In genomic region chr9:49528026-49528425, GRCm38 (mm10) we compare ENCODE assay signal across 20 mouse cellular contexts. TPM values are rescaled to one million over a fixed set of nuclear protein-coding genes. Genes with fewer than 3 reads are reported as not detected.
DNase-seq lines count a peak whose midpoint lies in the region; ATAC-seq lines count a peak whose summit lies in the region.
"Had no signal": no experiment of that assay in that cellular context is flagged by ENCODE, and none has a peak within 500 bp of the region (broad histone marks: within the 10 kb centered on the region; RNA-seq: fewer than 3 reads in every experiment).

No protein-coding gene starts in this region.

- no peak for ATAC-seq in midbrain, embryonic 16.5 days
- no peak for ATAC-seq in midbrain, embryonic 13.5 days
- ATAC-seq: activated CD4-positive, CD25-positive, alpha-beta regulatory T cell, adult 4 months; forebrain, embryonic 16.5 days had no signal

- no peaks in the 10 kb centered on the region for H3K27me3 ChIP-seq in midbrain, embryonic 16.5 days (ENCODE audit: control insufficient read depth, insufficient read depth, low read depth, low read length)
- no peaks in the 10 kb centered on the region for H3K27me3 ChIP-seq in midbrain, embryonic 13.5 days
- H3K27me3 ChIP-seq: forebrain, embryonic 13.5 days; hindbrain, embryonic 12.5 days had no signal

- peaks cover 12% of the 10 kb centered on the region; the same call in 1 of the 2 replicates for H3K4me1 ChIP-seq in midbrain, embryonic 16.5 days (ENCODE audit: control insufficient read depth, insufficient read depth, low read length)
- H3K4me1 ChIP-seq in midbrain, embryonic 13.5 days (replicated peaks): peaks cover 25% of the 10 kb centered on the region

- peaks cover 13% of the 10 kb centered on the region for H3K36me3 ChIP-seq in midbrain, embryonic 16.5 days (ENCODE audit: control insufficient read depth, insufficient read depth, low read length)
- peaks cover 33% of the 10 kb centered on the region for H3K36me3 ChIP-seq in midbrain, embryonic 13.5 days
- H3K36me3 ChIP-seq: forebrain, embryonic 10.5 days had no signal

- no peak overlapping the region for H3K4me2 ChIP-seq in midbrain, embryonic 16.5 days (ENCODE audit: low read length)
- no peak overlapping the region for H3K4me2 ChIP-seq in midbrain, embryonic 13.5 days (replicated peaks)
- H3K4me2 ChIP-seq: forebrain, embryonic 13.5 days; heart, embryonic 11.5 days; hindbrain, embryonic 12.5 days had no signal

- H3K27ac ChIP-seq in midbrain, embryonic 16.5 days (ENCODE audit: low read length): 0 out of 2 replicates have a peak overlapping the region, but pooled peaks have one; percentile 5
- H3K27ac ChIP-seq in midbrain, embryonic 13.5 days: no peak overlapping the region
- H3K27ac ChIP-seq: forebrain, embryonic 13.5 days; heart, adult 2 months had no signal

- 31% methylated on average over 5 of the region's 5 CpGs for WGBS in midbrain, embryonic 16.5 days
- whole genome bisulfite sequencing in midbrain, embryonic 13.5 days: 36% methylated on average over 5 of the region's 5 CpGs

- DNase-seq in retina, adult 2 months (ENCODE audit: low read depth, low spot score): peak; percentile 51
- no peak for DNase-seq in retina, embryonic 14.5 days (ENCODE audit: low spot score)
- peak; percentile 33 for DNase-seq in retina, postnatal 7 days (ENCODE audit: low read depth, low spot score)
- DNase-seq in B cell, adult 2 months: no peak
- DNase-seq: adrenal gland, adult 8-10 months; adrenal gland, postnatal 25 days; cerebellum, adult 18-20 months; cerebellum, adult 9-10 months; cerebellum, postnatal 14 days; gastrocnemius, postnatal 10 days; gastrocnemius, postnatal 36 days; heart, adult 2 months had no signal

- no peak overlapping the region for H3K4me3 ChIP-seq in midbrain, embryonic 16.5 days (ENCODE audit: low read depth, low read length)
- H3K4me3 ChIP-seq in midbrain, embryonic 13.5 days (replicated peaks): no peak overlapping the region
- H3K4me3 ChIP-seq: forebrain, embryonic 10.5 days; forebrain, embryonic 13.5 days; heart, adult 2 months; hindbrain, embryonic 12.5 days had no signal

- no peaks in the 10 kb centered on the region for H3K9me3 ChIP-seq in midbrain, embryonic 16.5 days (replicated peaks; ENCODE audit: control insufficient read depth, low read length, poor library complexity, severe bottlenecking)
- no peaks in the 10 kb centered on the region for H3K9me3 ChIP-seq in midbrain, embryonic 13.5 days
- H3K9me3 ChIP-seq: forebrain, embryonic 10.5 days; forebrain, embryonic 13.5 days; hindbrain, embryonic 12.5 days had no signal

- H3K9ac ChIP-seq in midbrain, embryonic 16.5 days (ENCODE audit: low read depth, low read length): no peak overlapping the region
- H3K9ac ChIP-seq in midbrain, embryonic 13.5 days (replicated peaks): no peak overlapping the region
- H3K9ac ChIP-seq: forebrain, embryonic 13.5 days; hindbrain, embryonic 12.5 days had no signal

RNA-seq across cellular contexts. Expression of gene Ttc12, which starts 42.0 kb away (rescaled TPM):
- 1.7 and 1.9 TPM in 2 replicates for polyA plus RNA-seq in midbrain, embryonic 16.5 days (2015; fragmentation: Nextera tagmentation; extraction: Ambion mirVana)
- 1.8 and 1.9 TPM in 2 replicates for polyA plus RNA-seq in midbrain, embryonic 13.5 days (2015; fragmentation: Nextera tagmentation; extraction: Ambion mirVana)
- polyA plus RNA-seq: activated CD4-positive, CD25-positive, alpha-beta regulatory T cell, adult 4 months had no signal

Comparison
In these comparisons a context has a peak if more than half of its experiments do, and no peak if none do; other contexts are left out.
1. DNase-seq: peak in retina, adult 2 months (single experiment) and retina, postnatal 7 days (single experiment); none in retina, embryonic 14.5 days (single experiment) and B cell, adult 2 months (0 of 2).